Mouse (Mus musculus) central nervous system, embryonic 14 days (tissue): ENCODE measurements around the gene Gm3752. TPM values are rescaled to one million over a fixed set of nuclear protein-coding genes. Genes with fewer than 3 reads are reported as not detected.

Experiments used
- polyA plus RNA-seq: library from polyadenylated mRNA; depleted of rRNA; stranded (reverse); fragments of >200 nt; gene quantifications from 2 replicates; pipeline ENCODE4 v1.2.3, GENCODE M21; 2012; rRNA removed

Gene Gm3752
- polyA plus RNA-seq, result 10.1 and 11.4 TPM in 2 replicates

GRCm38 (mm10) chr14:7483662-7484061 is at the start of gene Gm3752:
Gene Gm3752 (minus strand): TSS chr14:7483762.

GRCm38 (mm10) chr14:7450817-7451216 is 32.7 kb downstream of the Gm3752 start, which contains the start of gene Gm3755:
Gene Gm3755 (minus strand): TSS chr14:7450917.

Other genes starting within 250 kb of the Gm3752 start
- not detected in 2 replicates for gene Gm3727, start 219.0 kb downstream of the Gm3752 start, polyA plus RNA-seq
- gene Gm3739, start 168.7 kb downstream of the Gm3752 start, polyA plus RNA-seq, result 6.0 and 6.2 TPM in 2 replicates
- not detected in 2 replicates for gene Gm5797, start 151.4 kb downstream of the Gm3752 start, polyA plus RNA-seq
- not detected in 2 replicates for gene Gm8374, start 118.6 kb downstream of the Gm3752 start, polyA plus RNA-seq
- gene Gm3755, start 32.8 kb downstream of the Gm3752 start, polyA plus RNA-seq, result not detected in 2 replicates
- gene Gm3558, start 84.8 kb upstream of the Gm3752 start, polyA plus RNA-seq, result 3.6 and 3.8 TPM in 2 replicates
- not detected in 2 replicates for gene Gm10338, start 111.8 kb upstream of the Gm3752 start, polyA plus RNA-seq
- not detected in 2 replicates for gene Gm10128, start 160.2 kb upstream of the Gm3752 start, polyA plus RNA-seq